Comparison of ENCODE assay signal across 22 mouse cellular contexts in genomic region chr19:7073997-7074781, GRCm38 (mm10). TPM values are rescaled to one million over a fixed set of nuclear protein-coding genes. Genes with fewer than 3 reads are reported as not detected.
DNase-seq lines count a peak whose midpoint lies in the region; ATAC-seq and TF ChIP-seq lines count a peak whose summit lies in the region.
"Had no signal": no experiment of that assay in that cellular context is flagged by ENCODE, and none has a peak within 500 bp of the region (broad histone marks: within the 10 kb centered on the region; RNA-seq: fewer than 3 reads in every experiment).

No protein-coding gene starts in this region.

- H3K36me3 ChIP-seq in hindbrain, embryonic 10.5 days, result no peaks in the 10 kb centered on the region
- H3K36me3 ChIP-seq in hindbrain, embryonic 11.5 days (ENCODE audit: control insufficient read depth, insufficient read depth, low read length), result no peaks in the 10 kb centered on the region
- no peaks in the 10 kb centered on the region for H3K36me3 ChIP-seq in neural tube, embryonic 15.5 days
- no peaks in the 10 kb centered on the region for H3K36me3 ChIP-seq in myocyte (ENCODE audit: control insufficient read depth, insufficient read depth)
- H3K36me3 ChIP-seq: embryonic facial prominence, embryonic 13.5 days; G1E; intestine, embryonic 15.5 days; limb, embryonic 15.5 days had no signal

- H3K4me2 ChIP-seq in hindbrain, embryonic 11.5 days (replicated peaks; ENCODE audit: low read depth, low read length), result no peak overlapping the region
- H3K4me2 ChIP-seq in neural tube, embryonic 15.5 days, result no peak overlapping the region
- H3K4me2 ChIP-seq in myocyte (ENCODE audit: low read depth), result peak overlapping the region; percentile 10
- H3K4me2 ChIP-seq: embryonic facial prominence, embryonic 13.5 days; intestine, embryonic 15.5 days; limb, embryonic 15.5 days had no signal

- H3K4me3 ChIP-seq in hindbrain, embryonic 10.5 days, result no peak overlapping the region
- H3K4me3 ChIP-seq in hindbrain, embryonic 11.5 days (ENCODE audit: low read depth, low read length), result no peak overlapping the region
- H3K4me3 ChIP-seq in neural tube, embryonic 15.5 days (replicated peaks), result no peak overlapping the region
- no peak overlapping the region for H3K4me3 ChIP-seq in myocyte
- H3K4me3 ChIP-seq: embryonic facial prominence, embryonic 13.5 days; heart, adult 2 months; intestine, embryonic 15.5 days; limb, embryonic 15.5 days had no signal

- no peak for TF ChIP-seq POLR2A in myocyte (IDR thresholded peaks at IDR 0.05; ENCODE audit: insufficient read length, low read depth)

- peaks cover 71% of the 10 kb centered on the region for H3K4me1 ChIP-seq in hindbrain, embryonic 10.5 days (replicated peaks)
- H3K4me1 ChIP-seq in hindbrain, embryonic 11.5 days (replicated peaks; ENCODE audit: control insufficient read depth, insufficient read depth, low read length), result peaks cover 14% of the 10 kb centered on the region
- H3K4me1 ChIP-seq in neural tube, embryonic 15.5 days, result peaks cover 63% of the 10 kb centered on the region

- WGBS in hindbrain, embryonic 10.5 days, result 49% methylated on average over 12 of the region's 12 CpGs
- WGBS in hindbrain, embryonic 11.5 days, result 45% methylated on average over 12 of the region's 12 CpGs
- WGBS in neural tube, embryonic 15.5 days, result 23% methylated on average over 12 of the region's 12 CpGs

- no peak overlapping the region for H3K9ac ChIP-seq in hindbrain, embryonic 11.5 days (ENCODE audit: low read depth, low read length)
- no peak overlapping the region for H3K9ac ChIP-seq in neural tube, embryonic 15.5 days (replicated peaks)
- H3K9ac ChIP-seq: embryonic facial prominence, embryonic 13.5 days; intestine, embryonic 15.5 days; limb, embryonic 15.5 days had no signal

- DNase-seq in hindbrain, embryonic 10.5 days (ENCODE audit: low spot score), result no peak
- DNase-seq in hindbrain, embryonic 11.5 days (ENCODE audit: low spot score), result no peak
- DNase-seq in neural tube, embryonic 10.5 days (ENCODE audit: extremely low spot score, low spot score), result peak; percentile 19
- no peak for DNase-seq in left cerebral cortex, adult 9 months (ENCODE audit: low spot score in 2 of 2)
- DNase-seq in adrenal gland, postnatal 4 days (ENCODE audit: low spot score in 2 of 2), result no peak
- DNase-seq: adrenal gland, postnatal 10 days; cerebellum, adult 11 months; gastrocnemius, postnatal 25 days; heart, adult 2 months; heart, postnatal 36 days; layer of hippocampus, postnatal 36 days; right cerebral cortex, adult 18-20 months; thymus, postnatal 25 days had no signal

- peaks cover 65% of the 10 kb centered on the region for H3K27me3 ChIP-seq in hindbrain, embryonic 10.5 days (ENCODE audit: insufficient read depth, poor library complexity, severe bottlenecking)
- peaks cover 14% of the 10 kb centered on the region for H3K27me3 ChIP-seq in hindbrain, embryonic 11.5 days (ENCODE audit: control insufficient read depth, insufficient read depth, low read length)
- H3K27me3 ChIP-seq in neural tube, embryonic 15.5 days (replicated peaks), result peaks cover 40% of the 10 kb centered on the region
- no peaks in the 10 kb centered on the region for H3K27me3 ChIP-seq in myocyte (ENCODE audit: control insufficient read depth, insufficient read depth, insufficient read length)

- H3ac ChIP-seq in myocyte (ENCODE audit: control insufficient read depth, insufficient read length), result no peak overlapping the region

- H3K79me2 ChIP-seq in myocyte (ENCODE audit: control insufficient read depth, insufficient read depth), result no peaks in the 10 kb centered on the region

- H3K9me3 ChIP-seq in hindbrain, embryonic 10.5 days, result no peaks in the 10 kb centered on the region
- H3K9me3 ChIP-seq in hindbrain, embryonic 11.5 days (ENCODE audit: control insufficient read depth, low read length), result no peaks in the 10 kb centered on the region
- no peaks in the 10 kb centered on the region for H3K9me3 ChIP-seq in neural tube, embryonic 15.5 days (replicated peaks)
- H3K9me3 ChIP-seq: embryonic facial prominence, embryonic 13.5 days; G1E; intestine, embryonic 15.5 days; limb, embryonic 15.5 days had no signal

- no peak for ATAC-seq in hindbrain, embryonic 11.5 days (ENCODE audit: low FRiP score)
- ATAC-seq in neural tube, embryonic 15.5 days (ENCODE audit: low FRiP score), result no peak
- ATAC-seq: activated CD4-positive, CD25-positive, alpha-beta regulatory T cell, adult 4 months; intestine, embryonic 15.5 days; lung, postnatal 0 days had no signal

- peak overlapping the region; percentile 53; the same call in 1 of the 2 replicates for H3K27ac ChIP-seq in hindbrain, embryonic 10.5 days
- H3K27ac ChIP-seq in hindbrain, embryonic 11.5 days (ENCODE audit: low read depth, low read length), result no peak overlapping the region
- H3K27ac ChIP-seq in neural tube, embryonic 15.5 days (replicated peaks), result no peak overlapping the region
- H3K27ac ChIP-seq: embryonic facial prominence, embryonic 13.5 days; heart, adult 2 months; intestine, embryonic 15.5 days; limb, embryonic 15.5 days had no signal

TF ChIP-seq in myocyte, 11 proteins besides CTCF, POLR2A, EP300 and RAD21:
- TF ChIP-seq MYOG (IDR thresholded peaks at IDR 0.05; ENCODE audit: control insufficient read depth in 1 of 3, insufficient read depth in 1 of 3, insufficient read length in 2 of 3, low read depth in 2 of 3) (peak in 2 of 3 experiments; percentile 13 to 81), TCF12 (IDR thresholded peaks at IDR 0.05; ENCODE audit: insufficient read depth, poor library complexity, severe bottlenecking) (no peak), USF1 (IDR thresholded peaks at IDR 0.05; ENCODE audit: low read depth) (no peak), E2F4 (IDR thresholded peaks at IDR 0.05; ENCODE audit: insufficient read depth) (no peak), POLR2AphosphoS2 (IDR thresholded peaks at IDR 0.05; ENCODE audit: insufficient read length, low read depth) (no peak), REST (IDR thresholded peaks at IDR 0.05; ENCODE audit: insufficient read depth, insufficient read length) (no peak), MYOD1 (IDR thresholded peaks at IDR 0.05; ENCODE audit: control insufficient read depth in 1 of 3, insufficient read length in 2 of 3, low read depth in 2 of 3) (peak; percentile 43 to 97 (median 94)), MAX (IDR thresholded peaks at IDR 0.05; ENCODE audit: low read depth) (no peak), SRF (IDR thresholded peaks at IDR 0.05; ENCODE audit: control insufficient read depth, insufficient read length, low read depth) (no peak), TCF3 (IDR thresholded peaks at IDR 0.05; ENCODE audit: insufficient read length, low read depth) (peak; percentile 19), CEBPB (IDR thresholded peaks at IDR 0.05; ENCODE audit: insufficient read depth, poor library complexity, severe bottlenecking) (no peak)
TF ChIP-seq in myocyte: peak in this region for 3.

RNA-seq across cellular contexts. Expression of gene Macrod1, which starts 17.6 kb away (rescaled TPM):
- 2.9 and 3.4 TPM in 2 replicates for polyA plus RNA-seq in hindbrain, embryonic 10.5 days (2016; fragmentation: Nextera tagmentation; extraction: Ambion mirVana)
- polyA plus RNA-seq in hindbrain, embryonic 11.5 days (2014; fragmentation: Nextera tagmentation; extraction: Ambion mirVana), result 2.8 and 3.1 TPM in 2 replicates
- polyA plus RNA-seq in neural tube, embryonic 15.5 days (2015; fragmentation: Nextera tagmentation; extraction: Ambion mirVana), result 7.2 and 7.7 TPM in 2 replicates
- polyA plus RNA-seq in myocyte (2012; fragmentation: generic; extraction: Trizol), result 82.4 TPM
- 10 to 100 TPM; 32.4 to 35.0 TPM for total RNA-seq in adrenal gland, postnatal 4 days (2021)
- total RNA-seq: G1E had no signal

RNA-seq across cellular contexts. Expression of gene Flrt1, which starts 31.3 kb away (rescaled TPM):
- 3.1 and 4.0 TPM in 2 replicates for polyA plus RNA-seq in hindbrain, embryonic 10.5 days (2016; fragmentation: Nextera tagmentation; extraction: Ambion mirVana)
- 4.6 and 5.6 TPM in 2 replicates for polyA plus RNA-seq in hindbrain, embryonic 11.5 days (2014; fragmentation: Nextera tagmentation; extraction: Ambion mirVana)
- 10.5 and 10.9 TPM in 2 replicates for polyA plus RNA-seq in neural tube, embryonic 15.5 days (2015; fragmentation: Nextera tagmentation; extraction: Ambion mirVana)
- 1.2 TPM for polyA plus RNA-seq in myocyte (2012; fragmentation: generic; extraction: Trizol)
- total RNA-seq in adrenal gland, postnatal 4 days (2021), result 1 to 10 TPM; 3.8 to 5.9 TPM
- total RNA-seq: megakaryocyte progenitor cell, adult 5-6 weeks had no signal
- polyA plus RNA-seq: activated CD4-positive, CD25-positive, alpha-beta regulatory T cell, adult 4 months; G1E had no signal

RNA-seq across cellular contexts. Expression of gene Stip1, which starts 34.4 kb away (rescaled TPM):
- 372 and 451 TPM in 2 replicates for polyA plus RNA-seq in hindbrain, embryonic 10.5 days (2016; fragmentation: Nextera tagmentation; extraction: Ambion mirVana)
- polyA plus RNA-seq in hindbrain, embryonic 11.5 days (2014; fragmentation: Nextera tagmentation; extraction: Ambion mirVana), result 376 and 390 TPM in 2 replicates
- 210 and 232 TPM in 2 replicates for polyA plus RNA-seq in neural tube, embryonic 15.5 days (2015; fragmentation: Nextera tagmentation; extraction: Ambion mirVana)
- polyA plus RNA-seq in myocyte (2012; fragmentation: generic; extraction: Trizol), result 223 TPM
- total RNA-seq in adrenal gland, postnatal 4 days (2021), result 100 to 1,000 TPM; 115 to 117 TPM

RNA-seq across cellular contexts. Expression of gene Fermt3, which starts 54.9 kb away (rescaled TPM):
- polyA plus RNA-seq in hindbrain, embryonic 10.5 days (2016; fragmentation: Nextera tagmentation; extraction: Ambion mirVana), result 8.7 and 10.1 TPM in 2 replicates
- 7.3 and 7.6 TPM in 2 replicates for polyA plus RNA-seq in hindbrain, embryonic 11.5 days (2014; fragmentation: Nextera tagmentation; extraction: Ambion mirVana)
- 4.6 and 19.6 TPM in 2 replicates for polyA plus RNA-seq in neural tube, embryonic 15.5 days (2015; fragmentation: Nextera tagmentation; extraction: Ambion mirVana)
- 0.34 TPM for polyA plus RNA-seq in myocyte (2012; fragmentation: generic; extraction: Trizol)
- 10 to 100 TPM in 1 of 2 experiments, 1 to 10 TPM in 1; 8.7 to 11.3 TPM for total RNA-seq in adrenal gland, postnatal 4 days (2021)
